Mouse (Mus musculus) left cerebral cortex, adult 2 months (tissue): ENCODE measurements around the gene Prl2c5. TPM values are rescaled to one million over a fixed set of nuclear protein-coding genes. Genes with fewer than 3 reads are reported as not detected.
"Not testable (repeated sequence)": the region's sequence is repeated elsewhere in the genome, so short reads cannot be mapped to it uniquely, and the experiment has no call there.

Source experiments
- DNase-seq, 2 experiments: peaks; one replicate each; pipeline ENCODE4 v3.0.0; 2021 to 2022; ENCODE audit warnings: low spot score in 2 of 2, mixed read lengths in 1 of 2; ENCODE audit errors: extremely low spot score in 1 of 2
- H3K27ac ChIP-seq: fragments of 200-600 bp; 2 replicates; pipeline ENCODE4 v1.8.1; 2022
- H3K4me3 ChIP-seq: fragments of 200-600 bp; 2 replicates; pipeline ENCODE4 v1.8.1; 2022
- CTCF ChIP-seq: fragments of 200-600 bp; IDR thresholded peaks from 2 replicates; pipeline ENCODE4 v1.8.1; 2022; ENCODE audit warnings: antibody characterized with exemption, mild to moderate bottlenecking, moderate library complexity
- intact Hi-C: fragments of 180-260 bp; cut with DNase I; formaldehyde crosslinking; loops from one replicate; pipeline ENCODE4 v1.15.1; 2025
- long read RNA-seq, 2 experiments: library from polyadenylated mRNA; stranded (forward); transcript quantifications; one replicate each; pipeline ENCODE4 v2.0.0; 2021; ENCODE audit warnings: borderline mapping rate in 2 of 2
- total RNA-seq, 2 experiments: library from RNA; stranded (reverse); gene quantifications; 2 replicates each; pipeline ENCODE4 v1.2.3; 2021

Gene Prl2c5
- not detected for total RNA-seq
- long read RNA-seq, experiment 1 = 0 reads
- long read RNA-seq, experiment 2 = 0 reads

GRCm38 (mm10) chr13:13182415-13182814 lies at the start of gene Prl2c5:
Gene Prl2c5 (plus strand): TSS chr13:13182715.
- H3K4me3 ChIP-seq, DNase-seq, intact Hi-C loops, H3K27ac ChIP-seq: not testable (repeated sequence)

GRCm38 (mm10) chr13:13162777-13163485 lies 19.6 kb upstream of the Prl2c5 start:
- H3K4me3 ChIP-seq, DNase-seq, H3K27ac ChIP-seq, intact Hi-C loops: not testable (repeated sequence)

GRCm38 (mm10) chr13:13168631-13169030 lies 13.9 kb upstream of the Prl2c5 start:
- H3K27ac ChIP-seq, DNase-seq, intact Hi-C loops, H3K4me3 ChIP-seq: not testable (repeated sequence)

- H3K27ac ChIP-seq, DNase-seq, H3K4me3 ChIP-seq, intact Hi-C loops: not testable (repeated sequence)
Observed at GRCm38 (mm10) chr13:13173616-13174136, 8.8 kb upstream of the Prl2c5 start.

GRCm38 (mm10) chr13:13175736-13176135 lies 6.8 kb upstream of the Prl2c5 start:
- DNase-seq, H3K27ac ChIP-seq, intact Hi-C loops, H3K4me3 ChIP-seq: not testable (repeated sequence)

GRCm38 (mm10) chr13:13211168-13211567 lies 28.7 kb downstream of the Prl2c5 start:
- H3K4me3 ChIP-seq, DNase-seq, intact Hi-C loops, H3K27ac ChIP-seq: not testable (repeated sequence)

- intact Hi-C loops, H3K4me3 ChIP-seq, DNase-seq, H3K27ac ChIP-seq: not testable (repeated sequence)
Observed at GRCm38 (mm10) chr13:13216363-13216762, 33.8 kb downstream of the Prl2c5 start.

- H3K27ac ChIP-seq, H3K4me3 ChIP-seq, intact Hi-C loops, DNase-seq: not testable (repeated sequence)
Observed at GRCm38 (mm10) chr13:13220231-13220630, 37.7 kb downstream of the Prl2c5 start.

- DNase-seq = peak; percentile 12 to 52
- H3K27ac ChIP-seq, H3K4me3 ChIP-seq: not testable (repeated sequence)
- TF ChIP-seq CTCF = peak; percentile 64
- intact Hi-C loops = loop anchor here (5.0 kb wide), 1 partner anchor 180 kb away; no protein-coding TSS in a partner anchor
Observed at GRCm38 (mm10) chr13:13237456-13237855, 54.9 kb downstream of the Prl2c5 start.

Other genes starting within 250 kb of the Prl2c5 start
- not detected for gene Prl2c2, start 177.3 kb upstream of the Prl2c5 start, total RNA-seq
- 10 to 100 TPM; 21.8 to 23.0 TPM for gene Gpr137b, start 211.3 kb downstream of the Prl2c5 start, total RNA-seq